Mouse (Mus musculus) liver, embryonic 11.5 days (tissue): ENCODE results near the gene Sycp2l. TPM values are rescaled to one million over a fixed set of nuclear protein-coding genes. Genes with fewer than 3 reads are reported as not detected.

Experiments
- ATAC-seq: fragments of 200-750 bp; cut with Nextera tagmentation; replicated peaks from 2 replicates; pipeline ENCODE4 v1.8.0; 2017; ENCODE audit warnings: moderate number of reproducible peaks, mild to moderate bottlenecking, moderate TSS enrichment, moderate library complexity; ENCODE audit not compliant: low FRiP score
- DNase-seq: peaks from one replicate; pipeline ENCODE4 v3.0.0-alpha.2; 2017; ENCODE audit warnings: low spot score
- H3K27ac ChIP-seq: fragments of 300-500 bp; sonication (generic); 2 replicates; pipeline ENCODE4 v1.5.1; 2014; ENCODE audit warnings: mild to moderate bottlenecking, low read depth, low read length, control low read depth
- H3K27me3 ChIP-seq: fragments of 300-500 bp; sonication (generic); replicated peaks from 2 replicates; pipeline ENCODE4 v1.6.1; 2014; ENCODE audit warnings: low read length, mixed read lengths; ENCODE audit not compliant: control insufficient read depth, insufficient read depth
- H3K36me3 ChIP-seq: fragments of 300-500 bp; sonication (generic); 2 replicates; pipeline ENCODE4 v1.6.1; 2014; ENCODE audit warnings: mild to moderate bottlenecking, low read length, moderate library complexity, mixed read lengths; ENCODE audit not compliant: control insufficient read depth, insufficient read depth
- H3K4me1 ChIP-seq: fragments of 300-500 bp; sonication (generic); replicated peaks from 2 replicates; pipeline ENCODE4 v1.6.1; 2014; ENCODE audit warnings: low read length, mixed read lengths; ENCODE audit not compliant: control insufficient read depth, insufficient read depth
- H3K4me2 ChIP-seq: fragments of 300-500 bp; sonication (generic); 2 replicates; pipeline ENCODE4 v1.6.1; 2014; ENCODE audit warnings: mild to moderate bottlenecking, control low read depth, moderate library complexity
- H3K4me3 ChIP-seq: fragments of 300-500 bp; sonication (generic); 2 replicates; pipeline ENCODE4 v1.5.1; 2014; ENCODE audit warnings: low read depth, low read length, control low read depth
- H3K9ac ChIP-seq: fragments of 300-500 bp; sonication (generic); 2 replicates; pipeline ENCODE4 v1.6.1; 2014; ENCODE audit warnings: low read depth, low read length, control low read depth
- H3K9me3 ChIP-seq: fragments of 300-500 bp; sonication (generic); 2 replicates; pipeline ENCODE4 v1.6.1; 2016; ENCODE audit warnings: low read length, inconsistent platforms, mixed read lengths; ENCODE audit not compliant: control insufficient read depth
- WGBS: fragments of 180-500 bp; shearing (Covaris S2); extraction: QIAGEN DNeasy Blood & Tissue Kit; methylation state at CpG from one replicate; pipeline ENCODE4 v1.1.7; 2014; 5-methylcytosine and 5-hydroxymethylcytosine counted together
- polyA plus RNA-seq: library from polyadenylated mRNA; unstranded; fragments of >200 nt; fragmentation: Nextera tagmentation; extraction: Ambion mirVana; gene quantifications from 2 replicates; pipeline ENCODE4 v1.2.1, GENCODE M21; 2014

Sycp2l gene
- polyA plus RNA-seq, 1 experiment from 2014 or later: not detected

DNA sequence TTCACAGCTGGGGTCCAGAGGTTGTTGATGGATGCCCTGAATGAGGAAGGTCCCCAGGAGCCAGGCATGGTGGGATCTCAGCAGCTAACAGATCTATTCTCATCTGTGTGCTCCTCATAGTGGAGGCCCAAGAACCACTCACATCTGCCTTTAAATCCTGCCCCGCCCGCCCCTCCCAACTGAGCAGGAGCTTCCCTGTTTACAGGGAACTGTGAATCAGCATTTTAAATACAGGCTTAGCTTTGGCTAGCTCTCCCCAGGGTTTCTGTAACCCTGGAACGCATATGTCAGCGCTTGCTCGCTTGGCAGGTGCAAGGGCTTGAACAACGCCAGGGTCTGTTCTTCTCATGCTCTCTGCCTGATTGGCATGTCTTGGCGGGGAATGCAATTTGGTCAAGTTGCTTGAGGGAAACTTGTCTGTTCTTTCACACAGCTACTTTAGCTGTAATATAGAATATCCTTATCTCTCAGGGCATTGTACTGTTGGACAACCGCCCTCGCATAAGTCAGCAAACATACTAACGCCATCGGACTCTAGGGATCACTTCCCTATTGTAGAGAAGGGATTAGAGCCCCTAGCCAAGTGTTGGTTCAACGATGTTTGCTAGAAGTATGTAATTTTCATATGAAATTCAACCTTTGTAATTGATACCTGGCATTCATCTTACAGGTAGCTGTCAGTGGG is 10.1 kb upstream of the Sycp2l start:
- DNase-seq (no peak), ATAC-seq (peak; percentile 80)
- no peak overlapping the region for H3K4me3 ChIP-seq
- no peak overlapping the region for H3K4me2 ChIP-seq
- H3K9me3 ChIP-seq: no peaks in the 10 kb centered on the region
- no peaks in the 10 kb centered on the region for H3K36me3 ChIP-seq
- no peaks in the 10 kb centered on the region for H3K27me3 ChIP-seq
- 0 out of 2 replicates have a peak, but pooled peaks cover 6% of the 10 kb centered on the region for H3K4me1 ChIP-seq
- 64% methylated on average over 12 of the region's 12 CpGs for WGBS
- peak overlapping the region; percentile 17; the same call in 1 of the 2 replicates for H3K9ac ChIP-seq
- peak overlapping the region; percentile 21; the same call in 1 of the 2 replicates for H3K27ac ChIP-seq

DNA sequence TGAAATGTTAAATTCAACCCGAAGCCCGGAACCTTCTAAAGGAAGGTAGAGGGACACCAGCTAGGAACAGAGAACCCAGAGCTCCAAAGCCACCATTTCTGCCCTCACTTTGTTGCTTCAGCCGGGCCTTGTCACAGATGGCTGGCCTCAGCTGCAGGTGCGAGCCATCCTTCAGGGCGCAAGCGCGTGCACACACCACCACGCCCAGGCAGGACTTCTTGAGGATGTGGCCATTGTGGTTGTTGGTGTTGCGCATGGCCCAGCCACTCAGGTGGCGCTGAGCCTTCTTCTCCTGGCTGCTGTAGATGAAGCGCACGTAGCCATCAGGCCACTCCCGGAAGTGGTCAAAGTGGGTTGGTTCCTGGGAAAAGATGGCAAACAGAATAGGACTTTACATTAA is 8.6 kb upstream of the Sycp2l start:
- no peak overlapping the region for H3K27ac ChIP-seq
- H3K36me3 ChIP-seq: no peaks in the 10 kb centered on the region
- no peak overlapping the region for H3K4me3 ChIP-seq
- WGBS: 93% methylated on average over 13 of the region's 13 CpGs
- H3K9me3 ChIP-seq: no peaks in the 10 kb centered on the region
- no peak for DNase-seq
- no peak for ATAC-seq
- H3K4me2 ChIP-seq: no peak overlapping the region
- no peaks in the 10 kb centered on the region; the same call in 1 of the 2 replicates for H3K27me3 ChIP-seq
- no peak overlapping the region for H3K9ac ChIP-seq
- H3K4me1 ChIP-seq: 0 out of 2 replicates have a peak, but pooled peaks cover 6% of the 10 kb centered on the region

DNA sequence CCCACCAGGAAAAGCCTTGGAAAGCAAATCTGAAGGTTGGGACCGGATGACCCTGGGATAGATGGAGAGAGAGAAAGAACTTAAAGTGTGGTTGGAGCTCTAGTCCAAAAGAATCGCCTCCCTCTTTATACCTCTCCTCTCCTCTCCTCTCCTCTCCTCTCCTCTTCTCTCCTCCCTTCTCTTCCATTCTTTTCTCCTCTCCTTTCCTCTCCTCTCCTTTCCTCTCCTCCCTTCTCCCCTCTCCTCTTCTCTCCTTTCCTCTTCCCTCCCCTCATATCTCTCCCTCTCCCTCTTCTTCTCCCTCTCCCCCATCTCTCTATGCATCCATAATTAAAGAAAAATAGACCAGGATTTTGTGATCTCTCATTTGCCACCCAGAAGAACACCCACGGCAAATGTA is 3.2 kb upstream of the Sycp2l start, which contains the start of gene Gcm2:
Gene Gcm2, minus strand, starts transcription at position 101 of the 400 bp plus-strand sequence.
- DNase-seq (no peak), ATAC-seq (no peak)
- H3K4me1 ChIP-seq: no peaks in the 10 kb centered on the region
- H3K4me2 ChIP-seq: no peak within 1 kb of the TSS
- 64% methylated on average over 3 of the region's 3 CpGs for WGBS
- no peaks in the 10 kb centered on the region for H3K36me3 ChIP-seq
- H3K27me3 ChIP-seq: peaks cover 16% of the 10 kb centered on the region
- no peak within 1 kb of the TSS for H3K4me3 ChIP-seq
- H3K9me3 ChIP-seq: no peaks in the 10 kb centered on the region
- H3K27ac ChIP-seq: no peak within 1 kb of the TSS
- no peak within 1 kb of the TSS for H3K9ac ChIP-seq

DNA sequence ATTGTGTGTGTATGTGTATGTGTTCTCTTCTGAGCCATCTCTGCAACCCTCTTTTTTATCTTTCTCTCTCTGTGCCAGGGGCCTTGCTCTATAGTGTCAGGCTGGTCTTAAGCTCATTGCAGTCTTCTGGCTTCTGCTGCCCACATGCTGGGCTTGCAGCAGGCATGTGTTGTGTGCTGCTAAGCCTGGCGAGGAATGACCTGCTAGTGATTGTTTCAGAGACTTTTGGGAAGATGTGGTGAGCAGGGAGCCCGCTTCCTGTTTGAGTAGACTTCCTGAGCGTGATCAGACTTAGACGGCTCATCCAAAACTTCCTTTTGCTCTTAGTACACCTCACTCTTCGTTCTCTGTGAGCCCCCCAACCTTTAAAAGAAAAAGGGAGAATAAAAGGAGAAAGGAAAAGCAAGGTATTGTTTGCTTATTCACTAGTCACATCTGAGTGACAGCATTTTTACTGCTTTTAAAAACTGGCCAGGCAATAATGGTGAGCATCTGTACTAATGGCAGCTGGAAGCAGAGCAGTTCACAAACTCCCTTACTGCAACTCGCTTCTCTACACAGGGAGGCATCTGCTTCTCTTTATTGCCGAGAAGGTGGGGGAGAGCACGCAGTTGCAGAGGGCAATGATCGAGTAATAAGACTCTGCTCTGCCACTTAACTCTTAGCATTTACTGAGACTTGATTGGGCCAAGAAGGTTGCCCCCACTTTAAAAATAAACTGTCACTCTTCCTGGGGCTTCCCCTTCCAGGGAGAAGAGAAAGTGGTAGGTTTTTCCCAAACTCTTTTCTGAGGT is 5.2 kb downstream of the Sycp2l start:
- no peaks in the 10 kb centered on the region for H3K36me3 ChIP-seq

DNA sequence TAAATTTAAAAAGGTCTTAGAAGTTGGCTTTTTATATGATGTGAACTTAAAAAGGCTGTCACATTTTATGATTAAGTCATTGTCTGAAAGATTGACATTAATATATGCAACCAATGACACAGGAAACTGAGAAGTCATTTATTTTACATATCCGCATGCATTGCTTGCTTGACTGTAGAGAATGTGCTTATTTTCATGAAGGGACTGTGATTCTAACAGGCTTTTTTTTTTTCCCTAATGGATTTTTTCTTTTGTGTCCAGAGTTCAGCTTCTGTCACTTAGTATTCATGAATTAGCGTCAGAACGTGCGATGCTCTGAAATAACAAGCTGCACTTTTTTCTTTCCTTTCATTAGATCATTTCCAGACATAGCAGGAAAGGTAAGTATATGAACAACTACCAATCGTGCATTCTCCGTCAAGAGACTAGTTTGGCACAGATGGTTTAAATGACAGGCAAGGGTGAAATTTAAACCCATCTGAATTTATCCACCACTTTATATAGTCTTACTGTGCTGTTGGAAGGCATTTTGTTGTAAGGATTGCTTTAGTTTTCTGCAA is 9.6 kb downstream of the Sycp2l start:
- no peaks in the 10 kb centered on the region for H3K36me3 ChIP-seq
- DNase-seq (no peak), ATAC-seq (no peak)
- H3K4me2 ChIP-seq: no peak overlapping the region
- H3K27ac ChIP-seq: no peak overlapping the region
- H3K27me3 ChIP-seq: no peaks in the 10 kb centered on the region
- H3K4me3 ChIP-seq: no peak overlapping the region
- H3K9me3 ChIP-seq: no peaks in the 10 kb centered on the region
- WGBS: 91% methylated on average over 6 of the region's 6 CpGs
- no peaks in the 10 kb centered on the region for H3K4me1 ChIP-seq
- H3K9ac ChIP-seq: no peak overlapping the region

More for the DNA sequence above, 5.2 kb downstream of the Sycp2l start:
- Histone ChIP-seq H3K4me2 (no peak overlapping the region), H3K27ac (no peak overlapping the region), H3K9me3 (no peaks in the 10 kb centered on the region), H3K27me3 (peaks cover 4% of the 10 kb centered on the region; the same call in 1 of the 2 replicates), H3K4me3 (no peak overlapping the region), H3K4me1 (no peaks in the 10 kb centered on the region), H3K9ac (no peak overlapping the region)
- ATAC-seq: no peak
- no peak for DNase-seq
- 34% methylated on average over 9 of the region's 9 CpGs for WGBS

DNA sequence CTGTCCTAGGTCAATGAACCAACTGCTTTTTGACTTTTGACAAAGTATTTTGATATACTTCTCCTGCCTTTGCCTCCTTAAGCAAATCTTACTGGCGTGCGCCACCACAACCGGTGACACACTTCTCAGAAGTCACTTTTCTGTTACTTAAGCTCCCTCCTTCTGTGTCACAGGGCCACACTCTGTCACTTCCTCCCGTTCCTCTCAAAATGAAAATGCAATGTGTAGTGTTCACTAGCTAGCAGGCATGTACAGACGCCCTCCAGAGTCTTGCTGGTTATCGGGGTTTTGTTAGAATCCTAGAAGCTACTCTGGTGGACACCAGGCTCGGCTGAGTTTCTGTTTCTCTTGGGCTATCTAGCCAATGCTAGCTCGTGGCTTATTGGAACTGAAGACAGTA is 14.2 kb downstream of the Sycp2l start:
- Histone ChIP-seq H3K36me3 (no peaks in the 10 kb centered on the region), H3K4me2 (no peak overlapping the region), H3K4me1 (no peaks in the 10 kb centered on the region), H3K9ac (no peak overlapping the region), H3K27me3 (no peaks in the 10 kb centered on the region), H3K9me3 (no peaks in the 10 kb centered on the region), H3K4me3 (no peak overlapping the region), H3K27ac (no peak overlapping the region)
- no peak for ATAC-seq
- 75% methylated on average over 8 of the region's 8 CpGs for WGBS
- DNase-seq: no peak

DNA sequence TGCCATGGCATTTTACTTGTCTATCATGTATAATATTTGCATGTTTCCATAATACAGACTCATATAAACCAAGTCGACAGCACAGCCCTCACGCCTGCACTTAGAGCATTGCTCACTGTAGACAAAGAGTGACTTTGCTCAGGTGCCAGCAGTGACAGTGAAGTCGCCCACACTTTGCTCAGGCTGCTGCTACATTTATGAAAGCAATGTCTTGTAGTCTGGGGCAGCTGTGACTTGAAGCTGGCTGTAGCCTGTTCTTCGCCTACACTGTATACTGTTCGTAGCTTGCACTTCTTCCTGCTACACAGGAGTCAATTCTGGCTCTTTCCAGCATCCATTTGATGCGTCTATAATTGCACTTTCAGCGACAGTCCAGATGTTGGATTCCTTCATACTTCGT is 15.0 kb downstream of the Sycp2l start:
- WGBS: 91% methylated on average over 8 of the region's 8 CpGs
- no peaks in the 10 kb centered on the region for H3K36me3 ChIP-seq
- H3K9ac ChIP-seq: no peak overlapping the region
- no peak overlapping the region for H3K27ac ChIP-seq
- no peak overlapping the region for H3K4me3 ChIP-seq
- H3K4me1 ChIP-seq: no peaks in the 10 kb centered on the region
- no peak for ATAC-seq
- no peak for DNase-seq
- H3K9me3 ChIP-seq: no peaks in the 10 kb centered on the region
- H3K27me3 ChIP-seq: no peaks in the 10 kb centered on the region
- H3K4me2 ChIP-seq: no peak overlapping the region

DNA sequence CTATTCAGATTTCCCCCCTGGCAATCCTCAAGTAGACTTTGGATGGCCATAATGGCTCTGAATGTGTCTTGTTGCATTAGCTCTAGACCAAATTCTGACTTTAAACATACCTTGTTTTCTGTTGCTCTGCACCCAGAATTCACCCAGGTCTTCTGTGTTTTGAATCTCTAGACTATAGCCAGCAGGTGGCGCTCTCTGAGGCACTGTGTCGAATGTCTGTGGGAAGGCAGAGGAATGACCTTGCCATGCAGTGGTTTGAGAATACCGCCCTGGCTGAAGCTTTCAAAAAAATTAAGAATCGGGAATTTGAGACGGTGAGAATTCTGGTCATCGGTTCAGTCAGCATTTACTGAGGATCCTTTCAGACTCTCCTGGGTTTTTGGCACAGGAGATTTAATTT is 20.8 kb downstream of the Sycp2l start:
- Histone ChIP-seq H3K4me1 (no peaks in the 10 kb centered on the region), H3K36me3 (no peaks in the 10 kb centered on the region), H3K27me3 (no peaks in the 10 kb centered on the region), H3K4me3 (no peak overlapping the region), H3K9ac (no peak overlapping the region), H3K4me2 (no peak overlapping the region), H3K27ac (no peak overlapping the region), H3K9me3 (no peaks in the 10 kb centered on the region)
- 9% methylated on average over 6 of the region's 6 CpGs for WGBS
- no peak for ATAC-seq
- peak; percentile 41 for DNase-seq
